Mouse (Mus musculus) bone marrow, adult 2 months (tissue): Measurements from ENCODE around the gene Casc3.

ENCODE experiments used
- CTCF ChIP-seq: fragments of 200-500 bp; IDR thresholded peaks from 2 replicates; pipeline ENCODE4 v1.5.1; 2011; ENCODE audit warnings: low read length, control low read depth; ENCODE audit not compliant: control insufficient read depth, insufficient read depth
- POLR2A ChIP-seq: fragments of 200-500 bp; IDR thresholded peaks from 2 replicates; pipeline ENCODE4 v1.6.1; 2011; ENCODE audit warnings: low read depth, mild to moderate bottlenecking, control low read depth, low read length, borderline replicate concordance; ENCODE audit not compliant: control insufficient read depth

DNA sequence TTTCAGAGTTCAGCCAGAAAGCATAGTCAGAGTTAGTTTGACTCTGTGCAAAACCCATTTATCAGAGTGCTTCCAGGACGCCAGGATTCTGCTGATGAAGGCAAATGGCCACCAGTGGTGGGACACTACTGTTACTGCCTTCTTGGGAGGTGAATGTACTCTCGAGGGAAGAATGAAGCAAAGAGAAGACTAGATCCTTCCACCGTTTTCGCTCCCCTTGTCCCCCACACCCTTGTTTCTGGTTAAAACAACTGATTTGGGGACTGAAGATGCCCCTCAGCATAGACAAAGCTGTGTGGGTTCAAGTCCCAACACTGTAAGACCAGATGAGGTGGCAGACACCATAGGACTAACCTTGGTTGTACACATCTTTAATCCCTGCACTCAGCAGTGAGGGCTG is 20.6 kb upstream of the Casc3 start:
- TF ChIP-seq CTCF (no peak), POLR2A (no peak)
